In the genomic region with DNA sequence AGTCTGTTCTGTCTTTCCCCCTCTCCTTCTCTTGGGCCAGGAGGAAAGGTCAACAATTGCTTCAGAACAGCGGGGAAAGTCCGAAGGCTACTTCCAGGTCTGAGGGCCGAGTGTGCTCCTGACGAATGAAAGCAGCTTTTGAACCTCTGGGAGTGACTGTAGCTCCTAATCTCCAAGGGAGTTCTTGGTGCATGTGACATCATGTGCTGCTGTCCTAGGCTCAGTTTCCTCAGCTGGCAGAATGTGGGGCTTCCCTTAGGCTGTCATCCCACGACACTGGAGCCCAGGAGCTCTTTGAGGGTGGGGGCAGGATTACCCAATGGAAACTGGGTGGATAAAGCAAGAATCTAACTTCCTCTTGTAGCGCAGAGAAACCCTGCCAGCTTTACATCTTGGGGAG, we compare ENCODE assay signal across 9 mouse cellular contexts. TPM values are rescaled to one million over a fixed set of nuclear protein-coding genes. Genes with fewer than 3 reads are reported as not detected.
DNase-seq lines count a peak whose midpoint lies in the region; ATAC-seq and TF ChIP-seq lines count a peak whose summit lies in the region.
"Had no signal": no experiment of that assay in that cellular context is flagged by ENCODE, and none has a peak within 500 bp of the region (broad histone marks: within the 10 kb centered on the region; RNA-seq: fewer than 3 reads in every experiment).

Gene Ubash3b, minus strand, starts transcription at position 285 of the 400 bp plus-strand sequence.

- H3K27me3 ChIP-seq in hindbrain, embryonic 11.5 days (ENCODE audit: control insufficient read depth, insufficient read depth, low read length) = peaks cover 15% of the 10 kb centered on the region
- H3K27me3 ChIP-seq in hindbrain, embryonic 10.5 days (ENCODE audit: insufficient read depth, poor library complexity, severe bottlenecking) = peaks cover 32% of the 10 kb centered on the region
- no peaks in the 10 kb centered on the region for H3K27me3 ChIP-seq in G1E (ENCODE audit: insufficient read depth, low read length)
- H3K27me3 ChIP-seq in forebrain, embryonic 16.5 days (replicated peaks; ENCODE audit: control insufficient read depth, insufficient read depth, low read length) = no peaks in the 10 kb centered on the region
- H3K27me3 ChIP-seq in liver, embryonic 15.5 days = peaks cover 31% of the 10 kb centered on the region
- no peaks in the 10 kb centered on the region for H3K27me3 ChIP-seq in thymus, adult 2 months (ENCODE audit: control insufficient read depth, insufficient read depth, low read length)
- H3K27me3 ChIP-seq: CH12.LX had no signal

- WGBS in hindbrain, embryonic 11.5 days = 87% methylated on average over 6 of the region's 6 CpGs
- 90% methylated on average over 6 of the region's 6 CpGs for WGBS in hindbrain, embryonic 10.5 days
- WGBS in forebrain, embryonic 16.5 days = 81% methylated on average over 6 of the region's 6 CpGs
- WGBS in liver, embryonic 15.5 days (ENCODE audit: insufficient replicate concordance) = 51% methylated on average over 6 of the region's 6 CpGs
- 85% methylated on average over 6 of the region's 6 CpGs for WGBS in thymus, adult 2 months

- H3K9me3 ChIP-seq in hindbrain, embryonic 11.5 days (ENCODE audit: control insufficient read depth, low read length) = no peaks in the 10 kb centered on the region
- peaks cover 7% of the 10 kb centered on the region; the same call in 1 of the 2 replicates for H3K9me3 ChIP-seq in hindbrain, embryonic 10.5 days
- no peaks in the 10 kb centered on the region for H3K9me3 ChIP-seq in G1E (replicated peaks)
- H3K9me3 ChIP-seq in forebrain, embryonic 16.5 days (ENCODE audit: control insufficient read depth, low read length) = no peaks in the 10 kb centered on the region
- H3K9me3 ChIP-seq in liver, embryonic 15.5 days (replicated peaks) = no peaks in the 10 kb centered on the region

- TF ChIP-seq POLR2A in thymus, adult 2 months (IDR thresholded peaks at IDR 0.05; ENCODE audit: control insufficient read depth, extremely low read depth, insufficient read depth, low read length, poor library complexity) = no peak

- no peak for TF ChIP-seq CTCF in G1E (IDR thresholded peaks at IDR 0.05; ENCODE audit: low read depth, low read length)
- no peak for TF ChIP-seq CTCF in thymus, adult 2 months (IDR thresholded peaks at IDR 0.05; ENCODE audit: borderline replicate concordance, control insufficient read depth, extremely low read depth, insufficient read depth, low read length, poor library complexity)

- H3K27ac ChIP-seq in hindbrain, embryonic 11.5 days (ENCODE audit: low read depth, low read length) = no peak within 1 kb of the TSS
- no peak within 1 kb of the TSS for H3K27ac ChIP-seq in hindbrain, embryonic 10.5 days
- no peak within 1 kb of the TSS for H3K27ac ChIP-seq in forebrain, embryonic 16.5 days (ENCODE audit: low read length)
- H3K27ac ChIP-seq in liver, embryonic 15.5 days (replicated peaks) = no peak within 1 kb of the TSS; the same call in 1 of the 2 replicates
- H3K27ac ChIP-seq in thymus, adult 2 months (ENCODE audit: control insufficient read depth, insufficient read depth, low read length) = no peak within 1 kb of the TSS

- no peak within 1 kb of the TSS for H3K4me3 ChIP-seq in hindbrain, embryonic 11.5 days (ENCODE audit: low read depth, low read length)
- no peak within 1 kb of the TSS for H3K4me3 ChIP-seq in hindbrain, embryonic 10.5 days
- H3K4me3 ChIP-seq in G1E (ENCODE audit: low read depth, low read length) = no peak within 1 kb of the TSS
- no peak within 1 kb of the TSS for H3K4me3 ChIP-seq in forebrain, embryonic 16.5 days (replicated peaks; ENCODE audit: low read length)
- H3K4me3 ChIP-seq in liver, embryonic 15.5 days (replicated peaks) = no peak within 1 kb of the TSS
- H3K4me3 ChIP-seq in thymus, adult 2 months (ENCODE audit: control insufficient read depth, insufficient read depth, low read length) = no peak within 1 kb of the TSS

- no peak for DNase-seq in hindbrain, embryonic 11.5 days (ENCODE audit: low spot score)
- DNase-seq in hindbrain, embryonic 10.5 days (ENCODE audit: low spot score) = no peak
- no peak for DNase-seq in G1E (ENCODE audit: low spot score)
- no peak for DNase-seq in adrenal gland, adult 2 months
- DNase-seq in adrenal gland, adult 18-20 months (ENCODE audit: low spot score in 2 of 2) = no peak
- DNase-seq in thymus, adult 2 months = no peak

- ATAC-seq in hindbrain, embryonic 11.5 days (ENCODE audit: low FRiP score) = no peak
- no peak for ATAC-seq in G1E (ENCODE audit: extremely low read depth, insufficient number of reproducible peaks, low FRiP score, poor library complexity, severe bottlenecking)
- ATAC-seq in forebrain, embryonic 16.5 days = no peak
- ATAC-seq in liver, embryonic 15.5 days (ENCODE audit: insufficient read depth) = no peak

- no peaks in the 10 kb centered on the region; the same call in 1 of the 2 replicates for H3K4me1 ChIP-seq in hindbrain, embryonic 11.5 days (replicated peaks; ENCODE audit: control insufficient read depth, insufficient read depth, low read length)
- H3K4me1 ChIP-seq in hindbrain, embryonic 10.5 days (replicated peaks) = peaks cover 32% of the 10 kb centered on the region
- H3K4me1 ChIP-seq in G1E (ENCODE audit: insufficient read depth, low read depth, low read length) = peaks cover 41% of the 10 kb centered on the region
- peaks cover 12% of the 10 kb centered on the region for H3K4me1 ChIP-seq in forebrain, embryonic 16.5 days (replicated peaks; ENCODE audit: control insufficient read depth, insufficient read depth, low read length)
- H3K4me1 ChIP-seq in liver, embryonic 15.5 days (replicated peaks) = peaks cover 27% of the 10 kb centered on the region
- peaks cover 12% of the 10 kb centered on the region for H3K4me1 ChIP-seq in thymus, adult 2 months (replicated peaks; ENCODE audit: control insufficient read depth, insufficient read depth, low read length)

- no peaks in the 10 kb centered on the region for H3K36me3 ChIP-seq in hindbrain, embryonic 11.5 days (ENCODE audit: control insufficient read depth, insufficient read depth, low read length)
- H3K36me3 ChIP-seq in hindbrain, embryonic 10.5 days = no peaks in the 10 kb centered on the region
- H3K36me3 ChIP-seq in G1E (replicated peaks) = no peaks in the 10 kb centered on the region
- no peaks in the 10 kb centered on the region for H3K36me3 ChIP-seq in forebrain, embryonic 16.5 days (ENCODE audit: control insufficient read depth, insufficient read depth)
- no peaks in the 10 kb centered on the region for H3K36me3 ChIP-seq in liver, embryonic 15.5 days (replicated peaks)
- no peaks in the 10 kb centered on the region for H3K36me3 ChIP-seq in thymus, adult 2 months (ENCODE audit: control insufficient read depth, insufficient read depth, low read length)

- no peak within 1 kb of the TSS for H3K9ac ChIP-seq in hindbrain, embryonic 11.5 days (ENCODE audit: low read depth, low read length)
- H3K9ac ChIP-seq in forebrain, embryonic 16.5 days (replicated peaks; ENCODE audit: low read depth, low read length) = no peak within 1 kb of the TSS
- H3K9ac ChIP-seq in liver, embryonic 15.5 days = no peak within 1 kb of the TSS

- H3K4me2 ChIP-seq in hindbrain, embryonic 11.5 days (replicated peaks; ENCODE audit: low read depth, low read length) = no peak within 1 kb of the TSS
- H3K4me2 ChIP-seq in forebrain, embryonic 16.5 days (ENCODE audit: low read length) = no peak within 1 kb of the TSS
- H3K4me2 ChIP-seq in liver, embryonic 15.5 days = 0 out of 2 replicates have a peak within 1 kb of the TSS, but pooled peaks have one; percentile 18

RNA-seq across cellular contexts. Expression of gene Ubash3b, which starts in this region (rescaled TPM):
- polyA plus RNA-seq in hindbrain, embryonic 11.5 days (2014; fragmentation: Nextera tagmentation; extraction: Ambion mirVana) = 12.0 and 13.7 TPM in 2 replicates
- 7.3 and 8.5 TPM in 2 replicates for polyA plus RNA-seq in hindbrain, embryonic 10.5 days (2016; fragmentation: Nextera tagmentation; extraction: Ambion mirVana)
- total RNA-seq in G1E (2014; fragmentation: Nextera tagmentation) = 30.9 and 33.0 TPM in 2 replicates
- total RNA-seq in G1E (2017) = 20.9 TPM in 2 replicates
- 14.2 and 16.4 TPM in 2 replicates for polyA plus RNA-seq in G1E (2012)
- polyA plus RNA-seq in forebrain, embryonic 16.5 days (2015; fragmentation: Nextera tagmentation; extraction: Ambion mirVana) = 14.7 and 15.9 TPM in 2 replicates
- 5.2 and 5.7 TPM in 2 replicates for polyA plus RNA-seq in liver, embryonic 15.5 days (2015; fragmentation: Nextera tagmentation; extraction: Ambion mirVana)
- total RNA-seq in adrenal gland, adult 2 months (2021) = 1 to 10 TPM; 1.9 to 2.5 TPM
- polyA plus RNA-seq in adrenal gland, adult 2 months (2012; rRNA removed) = 1.1 and 2.1 TPM in 2 replicates
- 1 to 10 TPM; 2.0 to 2.7 TPM for total RNA-seq in adrenal gland, adult 18-20 months (2021)
- 7.0 and 7.6 TPM in 2 replicates for polyA plus RNA-seq in thymus, adult 2 months (2012; rRNA removed)

Comparison
In these comparisons a context has a peak if more than half of its experiments do, and no peak if none do; other contexts are left out.
1. RNA of gene Ubash3b (total RNA-seq): 20.9 to 33.0 TPM in G1E; 2.0 to 2.7 TPM in adrenal gland, adult 18-20 months and 1.9 to 2.5 TPM in adrenal gland, adult 2 months; every median in the first group is over 4 times any median in the second.